Mouse (Mus musculus) B cell, adult (primary cell): ENCODE measurements around the gene 1600014C23Rik. TPM values are rescaled to one million over a fixed set of nuclear protein-coding genes. Genes with fewer than 3 reads are reported as not detected.

ENCODE experiments used
- total RNA-seq: library from RNA; stranded (reverse); gene quantifications from 4 replicates; pipeline ENCODE4 v1.2.4, GENCODE M21; 2023; ENCODE audit not compliant: inconsistent age

The 1600014C23Rik gene
- total RNA-seq = not detected in 4 replicates

GRCm38 (mm10) chr17:45733735-45734301, at the start of gene 1600014C23Rik:
TSS of gene 1600014C23Rik (minus strand) at chr17:45733844.

GRCm38 (mm10) chr17:45686716-45687115, 46.9 kb downstream of the 1600014C23Rik start, which contains the start of gene Tmem63b:
TSS of gene Tmem63b (minus strand) at chr17:45686905.

GRCm38 (mm10) chr17:45686093-45686619, 47.5 kb downstream of the 1600014C23Rik start, which contains the start of gene Mrpl14:
TSS of gene Mrpl14 (plus strand) at chr17:45686322.

Other genes starting within 250 kb of the 1600014C23Rik start
- 13.8 to 18.5 TPM (median 17.9 TPM) in 4 replicates for gene Aars2, start 227.0 kb downstream of the 1600014C23Rik start, total RNA-seq
- not detected in 4 replicates for gene Tcte1, start 210.4 kb downstream of the 1600014C23Rik start, total RNA-seq
- 0.16 to 0.80 TPM (median 0.47 TPM) in 4 replicates for gene Tmem151b, start 184.2 kb downstream of the 1600014C23Rik start, total RNA-seq
- gene Nfkbie, start 178.1 kb downstream of the 1600014C23Rik start, total RNA-seq = 151 to 160 TPM (median 154 TPM) in 4 replicates
- 50.3 to 70.4 TPM (median 57.4 TPM) in 4 replicates for gene Slc35b2, start 170.0 kb downstream of the 1600014C23Rik start, total RNA-seq
- gene Hsp90ab1, start 160.6 kb downstream of the 1600014C23Rik start, total RNA-seq = 1,056 to 1,151 TPM (median 1,099 TPM) in 4 replicates
- 22.9 to 26.3 TPM (median 25.1 TPM) in 4 replicates for gene Slc29a1, start 134.2 kb downstream of the 1600014C23Rik start, total RNA-seq
- gene Mymx, start 131.7 kb downstream of the 1600014C23Rik start, total RNA-seq = not detected in 4 replicates
- 1.5 to 3.8 TPM (median 2.1 TPM) in 4 replicates for gene Capn11, start 74.5 kb downstream of the 1600014C23Rik start, total RNA-seq
- gene Mrpl14, start 47.5 kb downstream of the 1600014C23Rik start, total RNA-seq = 26.2 to 32.3 TPM (median 28.8 TPM) in 4 replicates
- 25.9 to 36.5 TPM (median 29.4 TPM) in 4 replicates for gene Tmem63b, start 46.9 kb downstream of the 1600014C23Rik start, total RNA-seq